Comparison of ENCODE assay signal across 22 mouse cellular contexts in genomic region chr5:142873718-142874117, GRCm38 (mm10). TPM values are rescaled to one million over a fixed set of nuclear protein-coding genes. Genes with fewer than 3 reads are reported as not detected.
A peak's percentile ranks its signal among the peaks of the same experiment; 100 is the strongest.
DNase-seq lines count a peak whose midpoint lies in the region; ATAC-seq and TF ChIP-seq lines count a peak whose summit lies in the region.
"Had no signal": no experiment of that assay in that cellular context is flagged by ENCODE, and none has a peak within 500 bp of the region (broad histone marks: within the 10 kb centered on the region; RNA-seq: fewer than 3 reads in every experiment).

No protein-coding gene starts in this region.

- H3K27ac ChIP-seq in heart, adult 2 months = no peak overlapping the region
- H3K27ac ChIP-seq in left cerebral cortex, adult 2 months = no peak overlapping the region
- H3K27ac ChIP-seq in midbrain, postnatal 0 days (ENCODE audit: low read depth, low read length) = no peak overlapping the region
- no peak overlapping the region for H3K27ac ChIP-seq in midbrain, embryonic 10.5 days (replicated peaks)
- H3K27ac ChIP-seq: hindbrain, embryonic 10.5 days; hindbrain, embryonic 15.5 days had no signal

- no peak overlapping the region for H3K4me3 ChIP-seq in heart, adult 2 months
- no peak overlapping the region for H3K4me3 ChIP-seq in left cerebral cortex, adult 2 months
- H3K4me3 ChIP-seq in midbrain, postnatal 0 days (ENCODE audit: low read depth, low read length) = no peak overlapping the region
- H3K4me3 ChIP-seq in midbrain, embryonic 10.5 days = no peak overlapping the region
- H3K4me3 ChIP-seq: embryonic facial prominence, embryonic 13.5 days; forebrain, embryonic 13.5 days; heart, embryonic 12.5 days; hindbrain, embryonic 10.5 days; hindbrain, embryonic 15.5 days had no signal

- no peak for DNase-seq in heart, adult 2 months
- DNase-seq in heart, adult 11 months = no peak
- no peak for DNase-seq in left cerebral cortex, adult 2 months (ENCODE audit: extremely low spot score in 1 of 2, low spot score in 2 of 2)
- DNase-seq in left cerebral cortex, adult 8-10 months (ENCODE audit: low spot score in 2 of 2) = no peak
- DNase-seq in midbrain, postnatal 0 days (ENCODE audit: low spot score) = no peak
- DNase-seq in midbrain, embryonic 10.5 days (ENCODE audit: low spot score) = no peak
- no peak for DNase-seq in brain, embryonic 14.5 days (ENCODE audit: low read depth)
- DNase-seq in testis, postnatal 14 days (ENCODE audit: low spot score) = no peak
- DNase-seq: adrenal gland, adult 2 months; adrenal gland, postnatal 36 days; cerebellum, adult 11-12 months; cerebellum, adult 9-11 months; cerebellum, postnatal 36 days; gastrocnemius, postnatal 10 days had no signal

- H3K79me2 ChIP-seq in heart, adult 2 months (replicated peaks; ENCODE audit: control insufficient read depth, insufficient read depth, low read length) = no peaks in the 10 kb centered on the region

- H3K36me3 ChIP-seq in heart, adult 2 months (ENCODE audit: control insufficient read depth, insufficient read depth, low read length) = no peaks in the 10 kb centered on the region
- H3K36me3 ChIP-seq in midbrain, postnatal 0 days (ENCODE audit: insufficient read depth, low read length) = peaks cover 31% of the 10 kb centered on the region
- H3K36me3 ChIP-seq in midbrain, embryonic 10.5 days = peaks cover 96% of the 10 kb centered on the region

- no peaks in the 10 kb centered on the region for H3K9me3 ChIP-seq in midbrain, postnatal 0 days (ENCODE audit: low read length)
- H3K9me3 ChIP-seq in midbrain, embryonic 10.5 days (replicated peaks) = 0 out of 2 replicates have a peak, but pooled peaks cover 6% of the 10 kb centered on the region
- H3K9me3 ChIP-seq: forebrain, embryonic 13.5 days; heart, embryonic 12.5 days; hindbrain, embryonic 10.5 days; hindbrain, embryonic 15.5 days had no signal

- H3K4me1 ChIP-seq in heart, adult 2 months (ENCODE audit: control insufficient read depth, insufficient read depth, low read length) = no peaks in the 10 kb centered on the region; the same call in 1 of the 2 replicates
- no peaks in the 10 kb centered on the region for H3K4me1 ChIP-seq in midbrain, postnatal 0 days (ENCODE audit: insufficient read depth, low read length)
- H3K4me1 ChIP-seq in midbrain, embryonic 10.5 days = peaks cover 4% of the 10 kb centered on the region

- intact Hi-C loops in heart, adult 2 months (cut with DNase I) = no loop called here
- intact Hi-C loops in left cerebral cortex, adult 2 months (cut with DNase I) = no loop called here

- H3K9ac ChIP-seq in heart, adult 2 months (ENCODE audit: low read depth, low read length) = no peak overlapping the region
- no peak overlapping the region for H3K9ac ChIP-seq in midbrain, postnatal 0 days (replicated peaks; ENCODE audit: low read length, poor library complexity, severe bottlenecking)
- H3K9ac ChIP-seq: forebrain, embryonic 13.5 days; heart, embryonic 12.5 days; hindbrain, embryonic 15.5 days had no signal

- peak; percentile 36 for TF ChIP-seq CTCF in heart, adult 2 months (IDR thresholded peaks at IDR 0.05)
- peak; percentile 36 for TF ChIP-seq CTCF in left cerebral cortex, adult 2 months (IDR thresholded peaks at IDR 0.05)
- TF ChIP-seq CTCF in midbrain, postnatal 0 days (IDR thresholded peaks at IDR 0.05) = peak; percentile 15; the same call in 1 of the 2 replicates
- peak; percentile 17; the same call in 1 of the 2 replicates for TF ChIP-seq CTCF in brain, embryonic 14.5 days (IDR thresholded peaks at IDR 0.05; ENCODE audit: borderline replicate concordance, extremely low read depth, insufficient read depth, insufficient read length)

- TF ChIP-seq EP300 in heart, adult 2 months (IDR thresholded peaks at IDR 0.05; ENCODE audit: insufficient read depth, low read depth, low read length) = no peak

- no peaks in the 10 kb centered on the region for H3K27me3 ChIP-seq in heart, adult 2 months (ENCODE audit: control insufficient read depth, insufficient read depth, low read length)
- no peaks in the 10 kb centered on the region for H3K27me3 ChIP-seq in midbrain, postnatal 0 days (ENCODE audit: insufficient read depth, low read length)
- H3K27me3 ChIP-seq in midbrain, embryonic 10.5 days (ENCODE audit: low read depth, poor library complexity, severe bottlenecking) = no peaks in the 10 kb centered on the region
- H3K27me3 ChIP-seq: CH12.LX; embryonic facial prominence, embryonic 13.5 days; forebrain, embryonic 13.5 days; heart, embryonic 12.5 days; hindbrain, embryonic 15.5 days had no signal

- 94% methylated on average over 7 of the region's 7 CpGs for WGBS in heart, adult 2 months
- WGBS in midbrain, postnatal 0 days = 95% methylated on average over 7 of the region's 7 CpGs
- WGBS in midbrain, embryonic 10.5 days = 95% methylated on average over 7 of the region's 7 CpGs

- TF ChIP-seq POLR2A in heart, adult 2 months (IDR thresholded peaks at IDR 0.05; ENCODE audit: insufficient read depth, low read depth, low read length) = no peak
- no peak for TF ChIP-seq POLR2A in brain, embryonic 14.5 days (IDR thresholded peaks at IDR 0.05; ENCODE audit: borderline replicate concordance, extremely low read depth, insufficient read depth, insufficient read length, poor library complexity, severe bottlenecking)

- ATAC-seq in midbrain, postnatal 0 days (ENCODE audit: low FRiP score) = no peak
- ATAC-seq: forebrain, embryonic 13.5 days; inflammation-experienced regulatory T-cells, adult 6 months; intestine, postnatal 0 days had no signal

- no peak overlapping the region for H3K4me2 ChIP-seq in midbrain, postnatal 0 days (ENCODE audit: low read depth, low read length, poor library complexity, severe bottlenecking)
- H3K4me2 ChIP-seq: embryonic facial prominence, embryonic 13.5 days; forebrain, embryonic 13.5 days; heart, embryonic 12.5 days; hindbrain, embryonic 15.5 days had no signal

RNA-seq across cellular contexts. Expression of gene Fbxl18, which starts 21.5 kb away (rescaled TPM):
- 1 to 10 TPM; 4.0 to 4.5 TPM for total RNA-seq in heart, adult 2 months (2021)
- polyA plus RNA-seq in heart, adult 2 months (2012; rRNA removed) = 6.9 and 7.6 TPM in 2 replicates
- 10 to 100 TPM; 31.5 to 33.2 TPM for total RNA-seq in left cerebral cortex, adult 2 months (2021)
- total RNA-seq in left cerebral cortex, adult 8-10 months (2022) = 10 to 100 TPM; 28.8 to 30.9 (median 29.6) TPM
- total RNA-seq in midbrain, postnatal 0 days (2014; rRNA removed) = 52.8 and 67.5 TPM in 2 replicates
- 25.5 and 27.5 TPM in 2 replicates for polyA plus RNA-seq in midbrain, postnatal 0 days (2015; fragmentation: Nextera tagmentation; extraction: Ambion mirVana)
- 23.4 and 24.6 TPM in 2 replicates for polyA plus RNA-seq in midbrain, embryonic 10.5 days (2016; fragmentation: Nextera tagmentation; extraction: Ambion mirVana)
- 28.5 and 34.8 TPM in 2 replicates for polyA plus RNA-seq in brain, embryonic 14.5 days (2012; rRNA removed)

RNA-seq across cellular contexts. Expression of gene Actb, which starts 32.8 kb away (rescaled TPM):
- total RNA-seq in heart, adult 2 months (2021) = 100 to 1,000 TPM; 679 to 987 TPM
- 1,148 and 1,181 TPM in 2 replicates for polyA plus RNA-seq in heart, adult 2 months (2012; rRNA removed)
- 1,000 to 10,000 TPM; 2,227 to 2,233 TPM for total RNA-seq in left cerebral cortex, adult 2 months (2021)
- total RNA-seq in left cerebral cortex, adult 8-10 months (2022) = 1,000 to 10,000 TPM; 2,552 to 2,721 (median 2,651) TPM
- total RNA-seq in midbrain, postnatal 0 days (2014; rRNA removed) = 5,191 and 5,200 TPM in 2 replicates
- 15,915 and 17,004 TPM in 2 replicates for polyA plus RNA-seq in midbrain, postnatal 0 days (2015; fragmentation: Nextera tagmentation; extraction: Ambion mirVana)
- polyA plus RNA-seq in midbrain, embryonic 10.5 days (2016; fragmentation: Nextera tagmentation; extraction: Ambion mirVana) = 12,690 and 13,877 TPM in 2 replicates
- 3,867 and 5,124 TPM in 2 replicates for polyA plus RNA-seq in brain, embryonic 14.5 days (2012; rRNA removed)

RNA-seq across cellular contexts. Expression of gene Tnrc18, which starts 56.3 kb away (rescaled TPM):
- total RNA-seq in heart, adult 2 months (2021) = 10 to 100 TPM; 49.7 to 60.3 TPM
- 15.1 and 18.5 TPM in 2 replicates for polyA plus RNA-seq in heart, adult 2 months (2012; rRNA removed)
- total RNA-seq in left cerebral cortex, adult 2 months (2021) = 100 to 1,000 TPM; 139 to 141 TPM
- total RNA-seq in left cerebral cortex, adult 8-10 months (2022) = 100 to 1,000 TPM; 112 to 134 (median 116) TPM
- total RNA-seq in midbrain, postnatal 0 days (2014; rRNA removed) = 114 and 142 TPM in 2 replicates
- polyA plus RNA-seq in midbrain, postnatal 0 days (2015; fragmentation: Nextera tagmentation; extraction: Ambion mirVana) = 17.4 and 19.4 TPM in 2 replicates
- polyA plus RNA-seq in midbrain, embryonic 10.5 days (2016; fragmentation: Nextera tagmentation; extraction: Ambion mirVana) = 18.7 and 23.2 TPM in 2 replicates
- 66.0 and 101 TPM in 2 replicates for polyA plus RNA-seq in brain, embryonic 14.5 days (2012; rRNA removed)
